Mouse (Mus musculus): ENCODE results near the gene Nup160.

Gene Nup160

DNA sequence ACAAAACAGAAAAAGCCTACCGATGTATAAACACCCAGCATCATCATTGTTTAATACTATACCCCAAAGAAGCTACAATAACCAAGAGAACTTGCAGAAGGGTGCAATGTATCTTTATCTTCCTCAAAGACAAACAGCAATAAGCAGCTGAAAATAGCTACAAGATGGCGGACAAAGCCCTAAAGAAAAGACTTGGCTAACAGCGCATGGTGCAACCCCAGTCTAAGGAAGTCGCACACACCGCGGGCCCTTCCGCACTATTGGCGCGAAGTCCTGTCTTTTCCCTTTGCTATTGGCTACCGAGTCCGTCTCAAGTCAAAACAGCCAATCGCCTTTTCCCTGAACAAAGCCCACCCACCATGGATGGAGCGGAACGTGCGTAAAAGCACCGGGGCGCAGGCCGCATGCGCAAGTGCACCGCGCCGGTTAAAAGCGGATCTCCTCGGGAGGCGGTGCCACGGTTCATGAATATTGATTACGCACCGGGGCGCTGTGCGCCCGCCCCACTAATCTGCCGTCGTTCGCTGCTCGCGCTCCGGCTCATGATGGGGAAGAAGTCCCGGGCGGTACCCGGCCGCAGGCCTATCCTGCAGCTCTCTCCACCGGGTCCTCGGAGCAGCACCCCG, 68.2 kb downstream of the Nup160 start, which contains the start of gene Fnbp4:
TSS of gene Fnbp4 (plus strand) at position 318 of the 626 bp plus-strand sequence.
- peak; percentile 99 for DNase-seq (ENCODE audit: low read depth)

- DNase-seq (ENCODE audit: low read depth) = peak; percentile 78
These were observed 68.9 kb downstream of the Nup160 start for GRCm38 (mm10) chr2:90745740-90746537.

- no peak for DNase-seq (ENCODE audit: low read depth)
These were observed 69.5 kb downstream of the Nup160 start for GRCm38 (mm10) chr2:90746538-90746865.

- DNase-seq (ENCODE audit: low read depth) = no peak
These were observed 70.1 kb downstream of the Nup160 start for GRCm38 (mm10) chr2:90747131-90747530.

GRCm38 (mm10) chr2:90749676-90750459, 72.9 kb downstream of the Nup160 start:
- DNase-seq (ENCODE audit: low read depth) = no peak

GRCm38 (mm10) chr2:90753565-90753964, 76.5 kb downstream of the Nup160 start:
- no peak for DNase-seq (ENCODE audit: low read depth)

GRCm38 (mm10) chr2:90754188-90754587, 77.2 kb downstream of the Nup160 start:
- no peak for DNase-seq (ENCODE audit: low read depth)

DNA sequence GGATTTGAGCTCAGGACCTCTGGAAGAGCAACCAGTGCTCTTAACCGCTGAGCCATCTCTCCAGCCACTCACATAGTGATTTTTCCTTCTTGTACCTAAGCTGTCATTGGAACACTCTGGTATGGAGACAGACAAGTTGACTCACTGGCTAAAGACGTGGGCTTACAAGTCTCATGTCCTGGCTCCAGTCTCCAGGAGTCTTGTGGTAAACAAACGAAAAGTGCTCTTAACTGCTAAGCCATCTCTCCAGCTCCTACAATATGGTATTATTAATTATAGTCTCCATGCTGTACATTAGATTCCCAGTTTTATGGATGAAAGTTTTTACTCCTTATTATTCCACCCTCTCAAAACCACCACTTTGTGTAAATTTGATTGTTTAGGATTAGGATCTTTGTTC, 88.1 kb downstream of the Nup160 start:
- no peak for DNase-seq (ENCODE audit: low read depth)

GRCm38 (mm10) chr2:90781323-90781722, 104.3 kb downstream of the Nup160 start:
- no peak for DNase-seq (ENCODE audit: low read depth)

- DNase-seq (ENCODE audit: low read depth) = no peak
These were observed 104.9 kb downstream of the Nup160 start for GRCm38 (mm10) chr2:90781938-90782337.

- DNase-seq (ENCODE audit: low read depth) = no peak
These were observed 105.4 kb downstream of the Nup160 start, which contains the start of gene Agbl2 for GRCm38 (mm10) chr2:90782458-90782857. TSS of gene Agbl2 (plus strand) at chr2:90782727.

DNA sequence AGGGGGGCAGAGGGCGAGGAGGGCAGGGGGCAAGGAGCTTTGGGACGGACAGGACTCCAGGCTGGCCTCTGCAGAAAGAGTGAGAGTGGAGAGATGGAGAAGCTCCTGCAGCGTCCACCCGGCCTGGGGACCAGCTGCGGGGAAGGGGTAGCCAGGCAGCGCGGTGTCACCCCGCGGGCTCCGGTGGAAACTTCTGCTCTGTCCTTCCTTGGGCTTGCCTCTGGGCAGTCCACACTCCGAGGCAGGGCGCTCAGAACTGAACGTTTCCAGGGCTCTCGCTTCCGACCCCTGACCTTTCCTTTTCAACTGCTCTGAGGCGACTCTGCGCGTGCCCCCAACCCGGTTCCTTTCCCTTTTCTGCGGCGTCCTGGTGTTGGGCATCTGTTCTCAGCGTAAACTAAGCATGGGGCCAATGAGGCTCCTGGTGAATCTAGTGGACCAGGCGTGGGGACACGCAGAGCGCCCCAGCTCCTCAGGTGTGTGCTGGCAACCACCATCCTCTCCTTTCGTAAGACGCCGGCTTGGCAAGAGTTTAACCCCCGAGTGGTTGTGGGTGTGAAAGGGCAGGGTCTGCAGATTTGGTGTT, 106.0 kb downstream of the Nup160 start:
- DNase-seq (ENCODE audit: low read depth) = no peak

Measured in induced T-regulatory cell, adult 2 months (primary cell).